Mouse (Mus musculus): ENCODE measurements around the gene Nploc4.

Nploc4 gene

GRCm38 (mm10) chr11:120335431-120336021, 102.0 kb downstream of the Nploc4 start:
- H3K9me3 ChIP-seq (ENCODE audit: low read length), result peaks cover 91% of the 10 kb centered on the region
- no peaks in the 10 kb centered on the region for H3K27me3 ChIP-seq (ENCODE audit: insufficient read depth, low read length)
- no peaks in the 10 kb centered on the region for H3K36me3 ChIP-seq (ENCODE audit: insufficient read depth, low read length)
- TF ChIP-seq POU5F1 (IDR thresholded peaks at IDR 0.05; ENCODE audit: borderline replicate concordance, low read length), result no peak
- no peak for TF ChIP-seq NANOG (IDR thresholded peaks at IDR 0.05; ENCODE audit: borderline replicate concordance, low read length)
- no peak for TF ChIP-seq CTCF (conservative IDR thresholded peaks at IDR 0.05; ENCODE audit: low read length)
- H3K4me1 ChIP-seq (replicated peaks; ENCODE audit: low read depth, low read length), result no peaks in the 10 kb centered on the region
- H3K4me3 ChIP-seq (replicated peaks; ENCODE audit: low read length), result no peak overlapping the region

Measured in E14TG2a.4 (cell line).